Mouse (Mus musculus): ENCODE measurements around the gene Glis1. TPM values are rescaled to one million over a fixed set of nuclear protein-coding genes. Genes with fewer than 3 reads are reported as not detected.

The Glis1 gene
- polyA plus RNA-seq, 1 experiment from 2014 or later: 6.3 TPM

DNA sequence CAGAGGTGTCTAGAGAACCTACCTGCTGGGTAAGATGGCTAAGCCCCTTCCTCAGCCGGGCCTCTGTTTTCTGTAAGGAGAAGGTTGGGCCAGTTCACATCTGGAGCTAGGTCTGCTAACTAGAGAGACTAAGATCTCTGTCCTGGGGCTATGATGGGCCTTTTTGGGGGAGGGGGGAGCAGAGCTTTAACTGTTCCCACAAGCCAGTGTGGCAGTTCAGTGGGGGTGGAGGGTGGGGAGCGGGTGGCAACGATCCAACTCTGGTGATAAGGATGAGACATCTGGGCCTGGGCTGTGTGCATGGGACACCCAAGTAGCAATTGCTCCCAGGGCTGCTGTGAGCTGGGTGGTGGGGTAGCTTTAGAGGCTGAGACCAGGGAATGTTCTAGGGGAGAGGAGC, 124.4 kb downstream of the Glis1 start:
- ATAC-seq (ENCODE audit: low FRiP score): no peak
- DNase-seq (ENCODE audit: low spot score): no peak
- no peak overlapping the region for H3K4me2 ChIP-seq (replicated peaks; ENCODE audit: low read depth, low read length)
- H3K9me3 ChIP-seq (ENCODE audit: control insufficient read depth, low read length): no peaks in the 10 kb centered on the region
- H3K4me3 ChIP-seq (ENCODE audit: low read depth, low read length): no peak overlapping the region
- no peaks in the 10 kb centered on the region for H3K36me3 ChIP-seq (ENCODE audit: control insufficient read depth, insufficient read depth, low read length)
- H3K9ac ChIP-seq (ENCODE audit: low read depth, low read length): no peak overlapping the region
- H3K27ac ChIP-seq (ENCODE audit: low read depth, low read length): no peak overlapping the region
- WGBS: 82% methylated on average over 3 of the region's 3 CpGs
- no peaks in the 10 kb centered on the region for H3K4me1 ChIP-seq (replicated peaks; ENCODE audit: control insufficient read depth, insufficient read depth, low read length)
- no peaks in the 10 kb centered on the region for H3K27me3 ChIP-seq (ENCODE audit: control insufficient read depth, insufficient read depth, low read length)

DNA sequence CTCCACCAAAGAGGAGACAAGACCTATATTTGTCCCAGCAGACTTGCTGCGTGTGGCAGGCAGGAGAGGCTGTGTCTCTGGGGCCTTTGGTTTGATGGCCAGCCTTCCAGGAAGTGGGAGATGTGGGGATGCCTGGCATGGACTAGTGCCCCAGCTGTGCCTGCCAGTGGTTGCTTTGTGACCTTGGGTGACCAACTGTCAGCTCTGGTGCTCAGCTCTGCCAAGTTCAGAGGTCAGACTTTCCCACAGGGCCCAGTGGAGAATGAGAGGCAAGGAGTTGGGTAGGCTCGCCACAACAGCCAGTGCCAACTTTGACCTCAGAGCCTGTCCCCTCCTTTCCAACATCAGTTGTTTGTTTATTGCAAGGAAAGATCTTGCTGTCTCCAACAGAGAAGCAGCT, 126.7 kb downstream of the Glis1 start:
- Histone ChIP-seq H3K4me1 (replicated peaks; ENCODE audit: control insufficient read depth, insufficient read depth, low read length) (no peaks in the 10 kb centered on the region), H3K4me3 (ENCODE audit: low read depth, low read length) (no peak overlapping the region), H3K27ac (ENCODE audit: low read depth, low read length) (no peak overlapping the region), H3K9ac (ENCODE audit: low read depth, low read length) (no peak overlapping the region), H3K4me2 (replicated peaks; ENCODE audit: low read depth, low read length) (no peak overlapping the region), H3K36me3 (ENCODE audit: control insufficient read depth, insufficient read depth, low read length) (no peaks in the 10 kb centered on the region), H3K27me3 (ENCODE audit: control insufficient read depth, insufficient read depth, low read length) (no peaks in the 10 kb centered on the region), H3K9me3 (ENCODE audit: control insufficient read depth, low read length) (no peaks in the 10 kb centered on the region)
- 81% methylated on average over 2 of the region's 2 CpGs for WGBS
- ATAC-seq (ENCODE audit: low FRiP score): no peak
- DNase-seq (ENCODE audit: low spot score): no peak

DNA sequence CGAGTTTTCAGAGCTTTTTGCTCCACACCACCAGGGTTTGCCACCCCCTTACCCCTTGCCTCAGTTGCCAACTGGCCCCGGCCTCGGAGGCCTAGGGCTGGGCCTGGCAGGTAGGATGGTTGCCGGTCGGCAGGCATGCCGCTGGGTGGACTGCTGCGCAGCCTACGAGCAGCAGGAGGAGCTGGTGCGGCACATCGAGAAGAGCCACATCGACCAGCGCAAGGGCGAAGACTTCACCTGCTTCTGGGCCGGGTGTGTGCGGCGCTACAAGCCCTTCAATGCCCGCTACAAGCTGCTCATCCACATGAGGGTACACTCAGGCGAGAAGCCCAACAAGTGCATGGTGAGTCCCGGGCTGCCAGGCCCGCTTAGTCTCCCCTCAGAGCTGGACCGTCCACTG, 133.8 kb downstream of the Glis1 start:
- no peaks in the 10 kb centered on the region for H3K9me3 ChIP-seq (ENCODE audit: control insufficient read depth, low read length)
- peaks cover 6% of the 10 kb centered on the region for H3K4me1 ChIP-seq (replicated peaks; ENCODE audit: control insufficient read depth, insufficient read depth, low read length)
- H3K9ac ChIP-seq (ENCODE audit: low read depth, low read length): no peak overlapping the region
- 64% methylated on average over 21 of the region's 21 CpGs for WGBS
- H3K27ac ChIP-seq (ENCODE audit: low read depth, low read length): no peak overlapping the region
- no peak for ATAC-seq (ENCODE audit: low FRiP score)
- no peaks in the 10 kb centered on the region for H3K36me3 ChIP-seq (ENCODE audit: control insufficient read depth, insufficient read depth, low read length)
- H3K4me3 ChIP-seq (ENCODE audit: low read depth, low read length): no peak overlapping the region
- H3K4me2 ChIP-seq (replicated peaks; ENCODE audit: low read depth, low read length): no peak overlapping the region
- DNase-seq (ENCODE audit: low spot score): peak; percentile 33
- H3K27me3 ChIP-seq (ENCODE audit: control insufficient read depth, insufficient read depth, low read length): no peaks in the 10 kb centered on the region

DNA sequence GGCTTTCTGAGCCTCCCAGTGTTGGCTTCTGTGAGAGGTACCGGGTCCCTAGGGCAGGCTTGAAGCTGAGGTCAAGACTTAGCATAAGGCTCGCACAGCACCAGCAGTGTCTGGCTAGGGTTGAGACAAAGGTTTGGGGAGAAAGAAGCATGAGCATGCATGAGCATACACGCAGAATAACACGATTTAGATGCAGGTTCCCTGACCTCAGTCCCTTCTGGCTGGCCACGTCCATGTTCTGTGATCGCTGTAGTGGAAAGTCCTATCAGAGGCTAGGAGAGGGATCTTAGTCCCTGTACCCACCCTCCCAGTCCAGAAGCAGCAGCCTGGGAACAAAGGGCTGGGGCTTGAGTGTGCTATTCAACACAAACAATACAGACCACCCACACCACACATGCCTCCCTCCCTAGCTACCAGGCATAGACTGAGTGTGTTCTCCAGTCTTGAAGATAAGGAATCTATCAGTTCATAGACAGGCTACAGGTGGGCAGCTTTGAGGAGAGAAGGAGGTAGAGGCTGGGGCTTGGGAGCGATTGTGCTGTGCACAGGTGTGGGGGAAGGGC, 134.6 kb downstream of the Glis1 start:
- Histone ChIP-seq H3K36me3 (ENCODE audit: control insufficient read depth, insufficient read depth, low read length) (no peaks in the 10 kb centered on the region), H3K9ac (ENCODE audit: low read depth, low read length) (no peak overlapping the region), H3K4me3 (ENCODE audit: low read depth, low read length) (no peak overlapping the region), H3K27ac (ENCODE audit: low read depth, low read length) (no peak overlapping the region), H3K27me3 (ENCODE audit: control insufficient read depth, insufficient read depth, low read length) (no peaks in the 10 kb centered on the region), H3K9me3 (ENCODE audit: control insufficient read depth, low read length) (no peaks in the 10 kb centered on the region), H3K4me2 (replicated peaks; ENCODE audit: low read depth, low read length) (no peak overlapping the region), H3K4me1 (replicated peaks; ENCODE audit: control insufficient read depth, insufficient read depth, low read length) (peaks cover 6% of the 10 kb centered on the region)
- DNase-seq (ENCODE audit: low spot score) (peak; percentile 56), ATAC-seq (ENCODE audit: low FRiP score) (peak; percentile 39)
- 39% methylated on average over 7 of the region's 7 CpGs for WGBS

DNA sequence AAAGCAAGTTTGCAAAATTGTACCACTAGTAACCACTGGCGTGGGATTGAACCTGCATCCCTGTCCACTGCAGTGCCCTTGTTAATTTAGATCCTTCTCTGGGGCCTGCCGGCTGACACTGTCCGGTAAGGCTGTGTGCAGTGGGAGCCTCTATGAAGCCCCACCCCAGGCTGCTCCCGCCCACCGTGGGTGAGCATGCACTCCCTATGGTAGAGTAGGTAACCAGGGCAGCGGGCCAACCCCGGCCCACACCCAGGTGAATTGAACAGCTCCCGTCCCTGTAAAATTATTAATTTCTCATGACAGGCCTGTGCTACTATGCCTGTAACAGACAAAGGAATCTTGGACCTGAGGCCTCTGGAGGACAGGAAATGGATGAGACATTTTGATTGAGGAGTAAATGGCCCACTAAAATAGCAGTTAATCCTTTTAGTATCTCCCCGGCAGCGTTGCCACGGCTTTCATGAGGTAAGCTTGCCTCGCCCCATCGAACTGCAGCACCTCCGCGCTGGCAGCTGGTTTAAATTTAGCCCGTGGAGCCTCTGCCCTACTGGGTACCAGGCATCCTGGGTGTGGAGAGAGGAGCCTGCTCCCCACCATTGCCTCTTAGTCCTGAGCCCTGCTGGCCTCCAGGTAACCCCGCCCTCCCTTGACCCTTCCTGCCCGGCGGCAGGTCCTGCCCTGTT, 136.1 kb downstream of the Glis1 start:
- Histone ChIP-seq H3K9ac (ENCODE audit: low read depth, low read length) (no peak overlapping the region), H3K36me3 (ENCODE audit: control insufficient read depth, insufficient read depth, low read length) (no peaks in the 10 kb centered on the region), H3K4me1 (replicated peaks; ENCODE audit: control insufficient read depth, insufficient read depth, low read length) (peaks cover 6% of the 10 kb centered on the region), H3K4me2 (replicated peaks; ENCODE audit: low read depth, low read length) (no peak overlapping the region), H3K27me3 (ENCODE audit: control insufficient read depth, insufficient read depth, low read length) (no peaks in the 10 kb centered on the region), H3K27ac (ENCODE audit: low read depth, low read length) (no peak overlapping the region), H3K4me3 (ENCODE audit: low read depth, low read length) (no peak overlapping the region), H3K9me3 (ENCODE audit: control insufficient read depth, low read length) (no peaks in the 10 kb centered on the region)
- WGBS: 74% methylated on average over 19 of the region's 19 CpGs
- DNase-seq (ENCODE audit: low spot score) (no peak), ATAC-seq (ENCODE audit: low FRiP score) (no peak)

DNA sequence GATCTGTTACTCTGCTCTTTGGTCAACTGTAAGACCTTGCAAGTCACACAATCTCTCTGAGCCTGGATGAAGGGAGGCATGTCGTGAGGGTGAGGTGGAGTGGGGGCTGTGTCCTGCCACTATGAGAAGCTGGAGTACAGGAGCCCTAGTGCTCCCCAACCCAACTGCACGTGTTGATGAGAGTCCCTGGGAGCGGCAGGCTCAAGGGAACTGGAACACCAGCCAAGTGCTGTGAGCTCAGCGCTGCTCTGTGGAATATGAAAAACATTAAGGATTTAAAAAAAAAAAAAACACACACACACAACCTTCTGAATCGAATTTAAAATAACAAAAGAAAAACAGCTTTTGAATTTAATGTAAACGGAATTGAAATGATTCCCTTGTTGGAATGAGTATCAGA, 141.4 kb downstream of the Glis1 start:
- Histone ChIP-seq H3K9ac (ENCODE audit: low read depth, low read length) (no peak overlapping the region), H3K4me1 (replicated peaks; ENCODE audit: control insufficient read depth, insufficient read depth, low read length) (no peaks in the 10 kb centered on the region), H3K27me3 (ENCODE audit: control insufficient read depth, insufficient read depth, low read length) (no peaks in the 10 kb centered on the region), H3K36me3 (ENCODE audit: control insufficient read depth, insufficient read depth, low read length) (no peaks in the 10 kb centered on the region), H3K4me2 (replicated peaks; ENCODE audit: low read depth, low read length) (no peak overlapping the region), H3K9me3 (ENCODE audit: control insufficient read depth, low read length) (no peaks in the 10 kb centered on the region), H3K27ac (ENCODE audit: low read depth, low read length) (no peak overlapping the region), H3K4me3 (ENCODE audit: low read depth, low read length) (no peak overlapping the region)
- ATAC-seq (ENCODE audit: low FRiP score) (no peak), DNase-seq (ENCODE audit: low spot score) (no peak)
- 78% methylated on average over 6 of the region's 6 CpGs for WGBS

DNA sequence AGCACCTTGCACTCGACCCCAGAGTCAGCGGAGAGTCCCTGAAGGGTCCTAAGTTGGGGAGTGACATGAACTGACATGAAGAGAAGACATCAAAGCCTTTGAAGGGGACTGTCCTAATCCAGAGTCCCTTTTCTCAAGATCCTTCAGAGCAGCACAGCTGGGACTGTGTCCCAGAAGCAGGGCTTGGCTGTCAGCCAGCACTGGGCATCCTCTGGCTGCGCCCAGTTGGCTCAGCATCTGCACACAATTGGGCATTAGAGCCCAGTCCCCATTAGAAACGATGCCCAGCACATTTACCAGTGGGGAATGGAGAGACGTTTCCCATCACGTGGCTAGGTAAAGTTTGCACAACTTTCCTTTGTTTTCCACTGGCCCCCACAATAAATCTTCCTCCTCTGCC, 142.4 kb downstream of the Glis1 start:
- H3K27ac ChIP-seq (ENCODE audit: low read depth, low read length): no peak overlapping the region
- WGBS: 78% methylated on average over 6 of the region's 6 CpGs
- no peaks in the 10 kb centered on the region for H3K9me3 ChIP-seq (ENCODE audit: control insufficient read depth, low read length)

DNA sequence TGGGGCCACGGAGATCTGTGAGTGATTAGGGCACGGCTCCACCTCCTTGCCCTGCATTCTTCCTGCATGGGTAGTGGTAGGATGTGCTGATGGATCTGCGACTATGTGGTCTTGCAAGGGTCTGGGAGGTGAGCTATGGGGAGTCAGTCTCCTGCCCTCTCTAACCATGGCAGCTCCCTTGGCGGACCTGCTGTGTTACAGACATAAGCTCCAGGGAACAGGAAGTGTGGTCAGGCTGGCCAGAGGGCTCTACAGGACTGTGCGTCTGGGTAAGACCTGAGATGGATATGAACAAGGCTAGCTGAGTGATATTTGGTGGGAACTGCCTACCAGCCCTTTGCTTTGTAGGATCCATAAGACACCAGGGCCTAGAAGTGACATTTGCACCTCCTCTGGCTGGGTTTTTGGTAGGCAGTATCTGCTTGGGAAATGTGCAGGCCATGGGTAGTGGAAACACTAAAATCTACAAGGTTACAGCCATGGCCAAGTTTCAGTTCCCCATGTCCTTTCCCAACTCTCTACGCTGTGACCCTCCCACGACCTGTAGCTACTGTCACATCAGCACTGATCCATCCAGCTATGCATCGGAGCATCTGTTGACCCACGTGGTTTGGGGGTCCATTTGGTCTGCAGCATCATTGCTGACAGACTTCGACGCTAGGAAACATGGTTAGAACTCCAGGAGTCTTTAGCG, 142.9 kb downstream of the Glis1 start:
- no peak for DNase-seq (ENCODE audit: low spot score)
- no peak overlapping the region for H3K4me2 ChIP-seq (replicated peaks; ENCODE audit: low read depth, low read length)
- H3K9me3 ChIP-seq (ENCODE audit: control insufficient read depth, low read length): no peaks in the 10 kb centered on the region
- H3K4me1 ChIP-seq (replicated peaks; ENCODE audit: control insufficient read depth, insufficient read depth, low read length): no peaks in the 10 kb centered on the region
- no peaks in the 10 kb centered on the region for H3K27me3 ChIP-seq (ENCODE audit: control insufficient read depth, insufficient read depth, low read length)
- no peak overlapping the region for H3K9ac ChIP-seq (ENCODE audit: low read depth, low read length)
- no peak overlapping the region for H3K27ac ChIP-seq (ENCODE audit: low read depth, low read length)
- H3K4me3 ChIP-seq (ENCODE audit: low read depth, low read length): no peak overlapping the region
- 86% methylated on average over 12 of the region's 12 CpGs for WGBS
- no peak for ATAC-seq (ENCODE audit: low FRiP score)
- no peaks in the 10 kb centered on the region for H3K36me3 ChIP-seq (ENCODE audit: control insufficient read depth, insufficient read depth, low read length)

More for the DNA sequence above, 142.4 kb downstream of the Glis1 start:
- Histone ChIP-seq H3K36me3 (ENCODE audit: control insufficient read depth, insufficient read depth, low read length) (no peaks in the 10 kb centered on the region), H3K4me3 (ENCODE audit: low read depth, low read length) (no peak overlapping the region), H3K4me2 (replicated peaks; ENCODE audit: low read depth, low read length) (no peak overlapping the region), H3K4me1 (replicated peaks; ENCODE audit: control insufficient read depth, insufficient read depth, low read length) (no peaks in the 10 kb centered on the region), H3K27me3 (ENCODE audit: control insufficient read depth, insufficient read depth, low read length) (no peaks in the 10 kb centered on the region), H3K9ac (ENCODE audit: low read depth, low read length) (no peak overlapping the region)
- ATAC-seq (ENCODE audit: low FRiP score): no peak
- no peak for DNase-seq (ENCODE audit: low spot score)

DNA sequence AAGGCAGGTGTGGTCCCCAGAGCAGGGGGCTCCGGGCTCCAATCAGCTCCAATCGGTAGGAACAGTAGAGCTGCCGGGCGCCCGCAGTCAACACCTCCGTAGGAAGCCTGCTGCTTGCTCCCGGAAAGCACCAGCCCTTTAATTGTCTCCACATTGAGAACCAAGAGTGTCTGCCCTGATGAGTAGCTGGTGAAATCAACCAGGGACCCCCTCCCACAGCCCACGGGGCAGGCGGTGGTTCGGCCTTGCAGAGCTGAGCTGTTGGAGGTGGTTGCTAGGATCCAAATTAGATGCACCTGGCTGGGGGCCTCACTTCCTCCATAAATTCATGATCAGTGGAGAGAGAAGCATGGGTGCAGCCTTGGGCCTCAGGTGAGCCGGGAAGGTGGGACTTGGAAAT, 146.5 kb downstream of the Glis1 start:
- Histone ChIP-seq H3K27me3 (ENCODE audit: control insufficient read depth, insufficient read depth, low read length) (no peaks in the 10 kb centered on the region), H3K4me2 (replicated peaks; ENCODE audit: low read depth, low read length) (no peak overlapping the region), H3K36me3 (ENCODE audit: control insufficient read depth, insufficient read depth, low read length) (no peaks in the 10 kb centered on the region), H3K4me1 (replicated peaks; ENCODE audit: control insufficient read depth, insufficient read depth, low read length) (no peaks in the 10 kb centered on the region), H3K4me3 (ENCODE audit: low read depth, low read length) (no peak overlapping the region), H3K27ac (ENCODE audit: low read depth, low read length) (no peak overlapping the region), H3K9ac (ENCODE audit: low read depth, low read length) (no peak overlapping the region), H3K9me3 (ENCODE audit: control insufficient read depth, low read length) (no peaks in the 10 kb centered on the region)
- DNase-seq (ENCODE audit: low spot score): no peak
- no peak for ATAC-seq (ENCODE audit: low FRiP score)
- WGBS: 61% methylated on average over 11 of the region's 11 CpGs
